Mouse (Mus musculus) midbrain, postnatal 0 days (tissue): ENCODE data around the gene Cyp1a1. TPM values are rescaled to one million over a fixed set of nuclear protein-coding genes. Genes with fewer than 3 reads are reported as not detected.

Source experiments
- ATAC-seq: fragments of 200-750 bp; cut with Nextera tagmentation; 2 replicates; pipeline ENCODE4 v1.8.0; 2017; ENCODE audit warnings: moderate number of reproducible peaks, mild to moderate bottlenecking, moderate TSS enrichment, moderate library complexity; ENCODE audit not compliant: low FRiP score
- DNase-seq: peaks from one replicate; pipeline ENCODE4 v3.0.0-alpha.2; 2015; ENCODE audit warnings: low spot score
- H3K27ac ChIP-seq: fragments of 300-500 bp; sonication (generic); 2 replicates; pipeline ENCODE4 v1.5.1; 2014; ENCODE audit warnings: low read depth, mild to moderate bottlenecking, low read length, mixed read lengths
- H3K27me3 ChIP-seq: fragments of 300-500 bp; sonication (generic); 2 replicates; pipeline ENCODE4 v1.6.1; 2014; ENCODE audit warnings: low read length, control low read depth, mixed read lengths; ENCODE audit not compliant: insufficient read depth
- H3K36me3 ChIP-seq: fragments of 300-500 bp; sonication (generic); 2 replicates; pipeline ENCODE4 v1.6.1; 2014; ENCODE audit warnings: low read length, control low read depth, mixed read lengths; ENCODE audit not compliant: insufficient read depth
- H3K4me1 ChIP-seq: fragments of 300-500 bp; sonication (generic); 2 replicates; pipeline ENCODE4 v1.6.1; 2014; ENCODE audit warnings: mild to moderate bottlenecking, control low read depth, antibody characterized with exemption, low read length, mixed read lengths; ENCODE audit not compliant: insufficient read depth
- H3K4me2 ChIP-seq: fragments of 300-500 bp; sonication (generic); 2 replicates; pipeline ENCODE4 v1.6.1; 2014; ENCODE audit warnings: low read depth, mild to moderate bottlenecking, low read length, mixed read lengths; ENCODE audit not compliant: poor library complexity, severe bottlenecking
- H3K4me3 ChIP-seq: fragments of 300-500 bp; sonication (generic); 2 replicates; pipeline ENCODE4 v1.5.1; 2014; ENCODE audit warnings: low read depth, mild to moderate bottlenecking, low read length, moderate library complexity
- H3K9ac ChIP-seq: fragments of 300-500 bp; sonication (generic); replicated peaks from 2 replicates; pipeline ENCODE4 v1.6.1; 2014; ENCODE audit warnings: mild to moderate bottlenecking, low read length, moderate library complexity, mixed read lengths; ENCODE audit not compliant: poor library complexity, severe bottlenecking
- H3K9me3 ChIP-seq: fragments of 300-500 bp; sonication (generic); 2 replicates; pipeline ENCODE4 v1.6.1; 2016; ENCODE audit warnings: low read length, control low read depth
- CTCF ChIP-seq: IDR thresholded peaks from 2 replicates; pipeline ENCODE4 v1.5.1; 2016; ENCODE audit warnings: antibody characterized with exemption, mild to moderate bottlenecking
- WGBS: fragments of 180-500 bp; shearing (Covaris S2); extraction: QIAGEN DNeasy Blood & Tissue Kit; methylation state at CpG from one replicate; pipeline ENCODE4 v1.1.7; 2014; 5-methylcytosine and 5-hydroxymethylcytosine counted together
- polyA plus RNA-seq: library from polyadenylated mRNA; unstranded; fragments of >200 nt; fragmentation: Nextera tagmentation; extraction: Ambion mirVana; gene quantifications from 2 replicates; pipeline ENCODE4 v1.2.1, GENCODE M21; 2015
- total RNA-seq: library from RNA; depleted of rRNA; stranded (reverse); fragments of >200 nt; gene quantifications from 2 replicates; pipeline ENCODE4 v1.2.3, GENCODE M21; 2014

Cyp1a1 gene
- total and polyA plus RNA-seq, 2 experiments from 2014 or later = 0.09 TPM; not detected in 1

GRCm38 (mm10) chr9:57646551-57647103 lies 41.1 kb upstream of the Cyp1a1 start:
- 82% methylated on average over 12 of the region's 12 CpGs for WGBS

GRCm38 (mm10) chr9:57647286-57648108 lies 40.2 kb upstream of the Cyp1a1 start:
- no peak overlapping the region for H3K27ac ChIP-seq
- H3K9ac ChIP-seq = no peak overlapping the region
- DNase-seq = no peak
- no peak overlapping the region for H3K4me2 ChIP-seq
- no peaks in the 10 kb centered on the region for H3K9me3 ChIP-seq
- no peak for TF ChIP-seq CTCF
- H3K4me1 ChIP-seq = peaks cover 18% of the 10 kb centered on the region
- WGBS = 69% methylated on average over 4 of the region's 4 CpGs
- no peaks in the 10 kb centered on the region for H3K27me3 ChIP-seq
- no peak for ATAC-seq
- H3K4me3 ChIP-seq = no peak overlapping the region
- H3K36me3 ChIP-seq = no peaks in the 10 kb centered on the region

More at GRCm38 (mm10) chr9:57646551-57647103, 41.1 kb upstream of the Cyp1a1 start:
- Histone ChIP-seq H3K27ac (no peak overlapping the region), H3K36me3 (peaks cover 5% of the 10 kb centered on the region; the same call in 1 of the 2 replicates), H3K4me1 (peaks cover 20% of the 10 kb centered on the region), H3K9me3 (no peaks in the 10 kb centered on the region), H3K4me2 (no peak overlapping the region), H3K4me3 (no peak overlapping the region), H3K9ac (no peak overlapping the region), H3K27me3 (no peaks in the 10 kb centered on the region)
- ATAC-seq = no peak
- no peak for TF ChIP-seq CTCF
- DNase-seq = no peak

GRCm38 (mm10) chr9:57650130-57650785 lies 37.5 kb upstream of the Cyp1a1 start:
- no peaks in the 10 kb centered on the region for H3K36me3 ChIP-seq
- no peaks in the 10 kb centered on the region for H3K9me3 ChIP-seq
- no peak for TF ChIP-seq CTCF
- DNase-seq (no peak), ATAC-seq (no peak)
- 0 out of 2 replicates have a peak overlapping the region, but pooled peaks have one; percentile 26 for H3K27ac ChIP-seq
- H3K4me3 ChIP-seq = no peak overlapping the region
- H3K4me1 ChIP-seq = no peaks in the 10 kb centered on the region
- H3K4me2 ChIP-seq = no peak overlapping the region
- 93% methylated on average over 6 of the region's 6 CpGs for WGBS
- H3K27me3 ChIP-seq = no peaks in the 10 kb centered on the region; the same call in 1 of the 2 replicates
- H3K9ac ChIP-seq = no peak overlapping the region

GRCm38 (mm10) chr9:57650786-57651311 lies 36.9 kb upstream of the Cyp1a1 start:
- no peak overlapping the region for H3K4me2 ChIP-seq
- WGBS = 24% methylated on average over 6 of the region's 6 CpGs
- H3K27ac ChIP-seq = no peak overlapping the region
- no peaks in the 10 kb centered on the region; the same call in 1 of the 2 replicates for H3K27me3 ChIP-seq
- no peaks in the 10 kb centered on the region for H3K9me3 ChIP-seq
- TF ChIP-seq CTCF = no peak
- no peak overlapping the region for H3K9ac ChIP-seq
- DNase-seq (peak; percentile 78), ATAC-seq (no peak; the same call in 1 of the 2 replicates)
- H3K4me3 ChIP-seq = no peak overlapping the region
- H3K36me3 ChIP-seq = no peaks in the 10 kb centered on the region
- no peaks in the 10 kb centered on the region for H3K4me1 ChIP-seq

GRCm38 (mm10) chr9:57652351-57652750 lies 35.4 kb upstream of the Cyp1a1 start:
- Histone ChIP-seq H3K9ac (no peak overlapping the region), H3K9me3 (no peaks in the 10 kb centered on the region), H3K36me3 (no peaks in the 10 kb centered on the region), H3K4me3 (no peak overlapping the region), H3K4me1 (no peaks in the 10 kb centered on the region), H3K4me2 (no peak overlapping the region), H3K27ac (no peak overlapping the region), H3K27me3 (no peaks in the 10 kb centered on the region; the same call in 1 of the 2 replicates)
- WGBS = 60% methylated on average over 9 of the region's 9 CpGs
- ATAC-seq (no peak), DNase-seq (no peak)
- TF ChIP-seq CTCF = no peak
